Mouse (Mus musculus) MEL (cell line): ENCODE results near the gene Scn1a. TPM values are rescaled to one million over a fixed set of nuclear protein-coding genes. Genes with fewer than 3 reads are reported as not detected.

Experiments
- DNase-seq: peaks from one replicate; pipeline ENCODE4 v3.0.0; 2011; ENCODE audit warnings: low read depth, low spot score
- H3K27ac ChIP-seq: 2 replicates; pipeline ENCODE4 v1.5.1; 2012; ENCODE audit warnings: low read depth, mild to moderate bottlenecking, control low read depth, low read length, moderate library complexity; ENCODE audit not compliant: control insufficient read depth
- H3K27me3 ChIP-seq, 2 experiments: fragments of 150-350 bp in 1 of 2; sonication (generic) in 1 of 2; 2 replicates each; pipeline ENCODE4 v1.6.1; 2012; ENCODE audit warnings: low read length in 2 of 2, mild to moderate bottlenecking in 2 of 2, improper control_type of control experiment in 1 of 2, moderate library complexity in 1 of 2; ENCODE audit not compliant: insufficient read depth in 2 of 2, control insufficient read depth in 1 of 2
- H3K36me3 ChIP-seq, 2 experiments: 2 replicates each; pipeline ENCODE4 v1.6.1; 2012 to 2014; ENCODE audit warnings: low read length in 2 of 2, improper control_type of control experiment in 1 of 2, inconsistent platforms in 1 of 2, mild to moderate bottlenecking in 1 of 2; ENCODE audit not compliant: insufficient read depth in 2 of 2, control insufficient read depth in 1 of 2
- H3K4me1 ChIP-seq, 2 experiments: fragments of 150-350 bp in 1 of 2; sonication (generic) in 1 of 2; 2 replicates each; pipeline ENCODE4 v1.6.1; 2012; ENCODE audit warnings: low read length in 2 of 2, improper control_type of control experiment in 1 of 2, mild to moderate bottlenecking in 1 of 2; ENCODE audit not compliant: insufficient read depth in 2 of 2, control insufficient read depth in 1 of 2
- H3K4me3 ChIP-seq, 2 experiments: fragments of 150-350 bp in 1 of 2; sonication (generic) in 1 of 2; 2 replicates each; pipeline ENCODE4 v1.5.1; 2012; ENCODE audit warnings: low read depth in 2 of 2, low read length in 2 of 2, mild to moderate bottlenecking in 2 of 2, moderate library complexity in 2 of 2, control low read depth in 1 of 2, improper control_type of control experiment in 1 of 2; ENCODE audit not compliant: control insufficient read depth in 1 of 2, insufficient read depth in 1 of 2
- H3K79me2 ChIP-seq: 2 replicates; pipeline ENCODE4 v1.6.1; 2012; ENCODE audit warnings: mild to moderate bottlenecking, low read length, moderate library complexity; ENCODE audit not compliant: control insufficient read depth, poor library complexity, insufficient read depth
- H3K9ac ChIP-seq: 2 replicates; pipeline ENCODE4 v1.6.1; 2012; ENCODE audit warnings: low read depth, mild to moderate bottlenecking, control low read depth, low read length, moderate library complexity; ENCODE audit not compliant: control insufficient read depth, poor library complexity, severe bottlenecking
- H3K9me3 ChIP-seq: fragments of 150-350 bp; sonication (generic); replicated peaks from 2 replicates; pipeline ENCODE4 v1.6.1; 2012; ENCODE audit warnings: mild to moderate bottlenecking, low read length, improper control_type of control experiment, moderate library complexity; ENCODE audit not compliant: insufficient read depth
- BHLHE40 ChIP-seq: IDR thresholded peaks from 2 replicates; pipeline ENCODE4 v1.6.1; 2012; ENCODE audit warnings: low read depth, mild to moderate bottlenecking, inconsistent platforms, low read length, improper control_type of control experiment, borderline replicate concordance
- CHD1 ChIP-seq: IDR thresholded peaks from 2 replicates; pipeline ENCODE4 v1.6.1; 2012; ENCODE audit warnings: low read depth, mild to moderate bottlenecking, inconsistent platforms, low read length, improper control_type of control experiment
- CTCF ChIP-seq, 3 experiments: IDR thresholded peaks in 2 of 3; conservative IDR thresholded peaks in 1 of 3; 2 replicates each; pipeline ENCODE4 v1.5.1; 2011 to 2012; ENCODE audit warnings: low read length in 3 of 3, low read depth in 2 of 3, mild to moderate bottlenecking in 2 of 3, improper control_type of control experiment in 1 of 3, inconsistent platforms in 1 of 3, mixed read lengths in 1 of 3, moderate library complexity in 1 of 3; ENCODE audit not compliant: control insufficient read depth in 1 of 3, insufficient read depth in 1 of 3, poor library complexity in 1 of 3, severe bottlenecking in 1 of 3
- ELF1 ChIP-seq: IDR thresholded peaks from 2 replicates; pipeline ENCODE4 v1.6.1; 2014; ENCODE audit warnings: low read depth, mild to moderate bottlenecking, inconsistent platforms, low read length, improper control_type of control experiment, moderate library complexity
- GATA1 ChIP-seq: IDR thresholded peaks from 2 replicates; pipeline ENCODE4 v1.6.1; 2011; ENCODE audit warnings: low read depth, low read length, improper control_type of control experiment
- MEF2A ChIP-seq: IDR thresholded peaks from 2 replicates; pipeline ENCODE4 v1.6.1; 2014; ENCODE audit warnings: low read depth, mild to moderate bottlenecking, inconsistent platforms, low read length, improper control_type of control experiment; ENCODE audit not compliant: poor library complexity, insufficient replicate concordance, severe bottlenecking; ENCODE audit errors: extremely low read depth
- NELFE ChIP-seq: IDR thresholded peaks from 2 replicates; pipeline ENCODE4 v1.6.1; 2011; ENCODE audit warnings: low read depth, low read length, improper control_type of control experiment
- NRF1 ChIP-seq: IDR thresholded peaks from 2 replicates; pipeline ENCODE4 v1.6.1; 2014; ENCODE audit warnings: low read depth, mild to moderate bottlenecking, inconsistent platforms, low read length, improper control_type of control experiment, moderate library complexity; ENCODE audit not compliant: poor library complexity, insufficient read depth, severe bottlenecking
- POLR2AphosphoS5 ChIP-seq: IDR thresholded peaks from 2 replicates; pipeline ENCODE4 v1.6.1; 2012; ENCODE audit warnings: low read depth, borderline replicate concordance, mild to moderate bottlenecking, inconsistent platforms, low read length, moderate library complexity, mixed read lengths
- RAD21 ChIP-seq: IDR thresholded peaks from 2 replicates; pipeline ENCODE4 v1.6.1; 2011; ENCODE audit warnings: mild to moderate bottlenecking, low read depth, low read length, improper control_type of control experiment
- RCOR1 ChIP-seq: IDR thresholded peaks from 2 replicates; pipeline ENCODE4 v1.6.1; 2012; ENCODE audit warnings: low read depth, mild to moderate bottlenecking, inconsistent platforms, low read length, improper control_type of control experiment
- TCF12 ChIP-seq: IDR thresholded peaks from 2 replicates; pipeline ENCODE4 v1.6.1; 2014; ENCODE audit warnings: low read depth, mild to moderate bottlenecking, inconsistent platforms, low read length, improper control_type of control experiment, moderate library complexity
- USF2 ChIP-seq, 2 experiments: IDR thresholded peaks; 2 replicates each; pipeline ENCODE4 v1.6.1; 2011 to 2012; ENCODE audit warnings: improper control_type of control experiment in 2 of 2, low read length in 2 of 2, borderline replicate concordance in 1 of 2, inconsistent platforms in 1 of 2, low read depth in 1 of 2, mild to moderate bottlenecking in 1 of 2; ENCODE audit not compliant: insufficient read depth in 1 of 2
- ZMIZ1 ChIP-seq: IDR thresholded peaks from 2 replicates; pipeline ENCODE4 v1.6.1; 2012; ENCODE audit warnings: low read depth, mild to moderate bottlenecking, inconsistent platforms, low read length, improper control_type of control experiment, moderate library complexity
- ZNF384 ChIP-seq: IDR thresholded peaks from 2 replicates; pipeline ENCODE4 v1.6.1; 2012; ENCODE audit warnings: low read depth, mild to moderate bottlenecking, inconsistent platforms, low read length, improper control_type of control experiment
- polyA plus RNA-seq, 2 experiments: library from polyadenylated mRNA; stranded (reverse) in 1 of 2; unstranded in 1 of 2; fragments of >175 nt in 1 of 2; fragments of >200 nt in 1 of 2; gene quantifications; 2 replicates each; pipeline versions ENCODE4 v1.2.1 to v1.2.4; 2012; ENCODE audit warnings: low replicate concordance in 2 of 2, low read depth in 1 of 2; ENCODE audit not compliant: insufficient read length in 2 of 2, insufficient read depth in 1 of 2, missing spikeins in 1 of 2
- total RNA-seq: library from RNA; depleted of rRNA; stranded (reverse); fragments of 300-350 nt; gene quantifications from 2 replicates; pipeline ENCODE4 v1.2.3, GENCODE M21; 2012

Scn1a gene
- total and polyA plus RNA-seq, 3 experiments, result not detected

- H3K4me3 ChIP-seq, result no peak overlapping the region
- no peaks in the 10 kb centered on the region for H3K27me3 ChIP-seq
- H3K79me2 ChIP-seq, result no peaks in the 10 kb centered on the region
- H3K9me3 ChIP-seq, result no peaks in the 10 kb centered on the region
- no peak overlapping the region for H3K9ac ChIP-seq
- H3K36me3 ChIP-seq, result no peaks in the 10 kb centered on the region
- H3K27ac ChIP-seq, result no peak overlapping the region
- H3K4me1 ChIP-seq, result no peaks in the 10 kb centered on the region
- TF ChIP-seq NELFE (no peak), ELF1 (no peak), CHD1 (no peak), RCOR1 (no peak), NRF1 (no peak), BHLHE40 (no peak), GATA1 (no peak), ZMIZ1 (no peak), MEF2A (no peak), RAD21 (no peak), POLR2AphosphoS5 (no peak)
- no peak for DNase-seq
Observed at GRCm38 (mm10) chr2:66272551-66272950, 168.1 kb downstream of the Scn1a start.

DNA sequence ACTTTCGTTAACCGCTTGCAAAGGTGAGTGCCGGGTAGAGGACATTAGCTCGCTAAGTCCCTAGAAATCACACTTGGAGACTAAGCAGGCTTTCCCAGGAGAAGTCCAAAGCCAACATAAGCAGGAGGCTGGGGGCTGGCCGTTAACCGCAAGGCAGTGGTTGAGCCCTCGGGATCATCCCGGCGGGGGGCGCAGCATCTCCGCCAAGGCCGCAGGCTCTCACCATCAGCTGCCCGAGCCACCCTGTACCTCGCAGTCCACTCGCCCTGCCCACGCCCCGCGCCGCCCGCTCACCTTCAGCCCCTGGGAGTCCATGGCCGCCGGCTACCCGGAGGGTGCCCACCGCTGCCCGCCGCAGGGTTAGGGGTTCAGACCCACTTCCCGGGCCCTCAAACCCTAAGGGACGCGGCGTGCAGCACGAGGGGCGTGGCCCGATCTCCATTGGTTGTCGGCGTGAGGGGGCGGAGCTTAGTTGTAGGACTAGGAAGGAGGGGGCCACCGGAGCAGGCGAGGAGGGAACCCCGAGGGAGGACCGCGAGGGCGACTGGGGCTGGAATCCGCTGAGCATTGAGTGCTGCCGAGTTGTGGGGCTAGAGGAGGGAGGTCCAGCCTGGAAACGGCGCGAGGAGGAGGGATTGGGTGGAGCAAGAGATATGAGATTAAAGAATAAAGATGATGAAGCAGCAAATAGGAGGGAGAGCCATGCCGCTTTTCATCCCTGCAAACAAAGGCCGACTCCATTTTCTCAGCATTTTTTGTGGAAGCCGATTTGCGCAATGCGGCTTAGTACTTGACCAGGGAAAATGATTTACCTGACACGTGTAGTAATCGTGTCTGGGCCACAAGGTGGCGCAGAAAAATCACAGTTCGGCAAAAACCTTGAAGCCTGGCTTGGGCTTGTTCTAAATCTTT is 184.2 kb downstream of the Scn1a start, which contains the start of gene Ttc21b:
TSS of gene Ttc21b (minus strand) at position 398 of the 912 bp plus-strand sequence.
- peak; percentile 3 for DNase-seq
- Histone ChIP-seq H3K27me3 (no peaks in the 10 kb centered on the region), H3K79me2 (no peaks in the 10 kb centered on the region), H3K4me1 (no peaks in the 10 kb centered on the region), H3K9ac (no peak within 1 kb of the TSS), H3K4me3 (no peak within 1 kb of the TSS), H3K36me3 (no peaks in the 10 kb centered on the region), H3K27ac (no peak within 1 kb of the TSS), H3K9me3 (no peaks in the 10 kb centered on the region)
- TF ChIP-seq TCF12 (no peak), CTCF (IDR thresholded peaks at IDR 0.05 in 2 of 3, conservative IDR thresholded peaks at IDR 0.05 in 1 of 3; ENCODE audit: control insufficient read depth in 1 of 3, insufficient read depth in 1 of 3, low read depth in 2 of 3, low read length in 3 of 3, poor library complexity in 1 of 3, severe bottlenecking in 1 of 3) (peak in 1 of 3 experiments; percentile 17; a peak in 1 of 6 replicates), RAD21 (peak; percentile 3), BHLHE40 (no peak), USF2 (IDR thresholded peaks at IDR 0.05; ENCODE audit: borderline replicate concordance in 1 of 2, insufficient read depth in 1 of 2, low read depth in 1 of 2, low read length in 2 of 2) (no peak), NRF1 (no peak), ZNF384 (no peak)
